Mouse (Mus musculus): ENCODE data around the gene Kdm5a. TPM values are rescaled to one million over a fixed set of nuclear protein-coding genes. Genes with fewer than 3 reads are reported as not detected.

The Kdm5a gene
- polyA plus RNA-seq, 1 experiment, result 69.1 TPM

- H3K4me1 ChIP-seq (ENCODE audit: control insufficient read depth, insufficient read depth, low read length), result no peaks in the 10 kb centered on the region
- H3K27ac ChIP-seq (ENCODE audit: insufficient read depth, low read depth, low read length), result no peak overlapping the region
- WGBS, result 30% methylated on average over 5 of the region's 5 CpGs
- H3K4me3 ChIP-seq (ENCODE audit: insufficient read depth, low read depth, low read length), result no peak overlapping the region
- TF ChIP-seq CTCF (IDR thresholded peaks at IDR 0.05; ENCODE audit: insufficient read depth, low read depth, low read length) (no peak), POLR2A (IDR thresholded peaks at IDR 0.05; ENCODE audit: insufficient read depth, low read depth, low read length) (no peak)
Observed at GRCm38 (mm10) chr6:120356478-120356877, 7.4 kb upstream of the Kdm5a start.

GRCm38 (mm10) chr6:120356951-120357945, 6.7 kb upstream of the Kdm5a start:
- H3K27ac ChIP-seq (ENCODE audit: insufficient read depth, low read depth, low read length), result no peak overlapping the region
- no peaks in the 10 kb centered on the region for H3K4me1 ChIP-seq (ENCODE audit: control insufficient read depth, insufficient read depth, low read length)
- TF ChIP-seq POLR2A (IDR thresholded peaks at IDR 0.05; ENCODE audit: insufficient read depth, low read depth, low read length) (no peak), CTCF (IDR thresholded peaks at IDR 0.05; ENCODE audit: insufficient read depth, low read depth, low read length) (no peak)
- under 1% methylated on average over 31 of the region's 31 CpGs for WGBS
- peak overlapping the region; percentile 39 for H3K4me3 ChIP-seq (ENCODE audit: insufficient read depth, low read depth, low read length)

- Histone ChIP-seq H3K27ac (ENCODE audit: insufficient read depth, low read depth, low read length) (no peak overlapping the region), H3K4me1 (ENCODE audit: control insufficient read depth, insufficient read depth, low read length) (peaks cover 2% of the 10 kb centered on the region; the same call in 1 of the 2 replicates), H3K4me3 (ENCODE audit: insufficient read depth, low read depth, low read length) (no peak overlapping the region)
- TF ChIP-seq CTCF (IDR thresholded peaks at IDR 0.05; ENCODE audit: insufficient read depth, low read depth, low read length), result no peak
- TF ChIP-seq POLR2A (IDR thresholded peaks at IDR 0.05; ENCODE audit: insufficient read depth, low read depth, low read length), result no peak
- WGBS, result 96% methylated on average over 2 of the region's 2 CpGs
Observed at GRCm38 (mm10) chr6:120362124-120362523, 1.8 kb upstream of the Kdm5a start.

- H3K4me3 ChIP-seq (ENCODE audit: insufficient read depth, low read depth, low read length), result peak overlapping the region; percentile 61
- WGBS, result 20% methylated on average over 15 of the region's 15 CpGs
- no peak for TF ChIP-seq CTCF (IDR thresholded peaks at IDR 0.05; ENCODE audit: insufficient read depth, low read depth, low read length)
- TF ChIP-seq POLR2A (IDR thresholded peaks at IDR 0.05; ENCODE audit: insufficient read depth, low read depth, low read length), result no peak
- peak overlapping the region; percentile 88 for H3K27ac ChIP-seq (ENCODE audit: insufficient read depth, low read depth, low read length)
- peaks cover 2% of the 10 kb centered on the region; the same call in 1 of the 2 replicates for H3K4me1 ChIP-seq (ENCODE audit: control insufficient read depth, insufficient read depth, low read length)
Observed at GRCm38 (mm10) chr6:120362774-120363687, 893 bp upstream of the Kdm5a start.

GRCm38 (mm10) chr6:120364523-120364905, 590 bp downstream of the Kdm5a start:
- peak overlapping the region; percentile 87; the same call in 1 of the 2 replicates for H3K27ac ChIP-seq (ENCODE audit: insufficient read depth, low read depth, low read length)
- 0% methylated on average over 31 of the region's 31 CpGs for WGBS
- peak overlapping the region; percentile 61 for H3K4me3 ChIP-seq (ENCODE audit: insufficient read depth, low read depth, low read length)
- H3K4me1 ChIP-seq (ENCODE audit: control insufficient read depth, insufficient read depth, low read length), result peaks cover 2% of the 10 kb centered on the region; the same call in 1 of the 2 replicates
- no peak for TF ChIP-seq POLR2A (IDR thresholded peaks at IDR 0.05; ENCODE audit: insufficient read depth, low read depth, low read length)
- TF ChIP-seq CTCF (IDR thresholded peaks at IDR 0.05; ENCODE audit: insufficient read depth, low read depth, low read length), result no peak

- Histone ChIP-seq H3K4me1 (ENCODE audit: control insufficient read depth, insufficient read depth, low read length) (peaks cover 2% of the 10 kb centered on the region; the same call in 1 of the 2 replicates), H3K27ac (ENCODE audit: insufficient read depth, low read depth, low read length) (no peak overlapping the region), H3K4me3 (ENCODE audit: insufficient read depth, low read depth, low read length) (peak overlapping the region; percentile 61)
- no peak for TF ChIP-seq POLR2A (IDR thresholded peaks at IDR 0.05; ENCODE audit: insufficient read depth, low read depth, low read length)
- TF ChIP-seq CTCF (IDR thresholded peaks at IDR 0.05; ENCODE audit: insufficient read depth, low read depth, low read length), result no peak
- 3% methylated on average over 15 of the region's 15 CpGs for WGBS
Observed at GRCm38 (mm10) chr6:120365051-120365450, 1.1 kb downstream of the Kdm5a start.

- no peaks in the 10 kb centered on the region for H3K4me1 ChIP-seq (ENCODE audit: control insufficient read depth, insufficient read depth, low read length)
- WGBS, result 84% methylated on average over 2 of the region's 2 CpGs
- H3K4me3 ChIP-seq (ENCODE audit: insufficient read depth, low read depth, low read length), result no peak overlapping the region
- H3K27ac ChIP-seq (ENCODE audit: insufficient read depth, low read depth, low read length), result no peak overlapping the region
- no peak for TF ChIP-seq POLR2A (IDR thresholded peaks at IDR 0.05; ENCODE audit: insufficient read depth, low read depth, low read length)
- TF ChIP-seq CTCF (IDR thresholded peaks at IDR 0.05; ENCODE audit: insufficient read depth, low read depth, low read length), result no peak
Observed at GRCm38 (mm10) chr6:120376736-120377135, 12.8 kb downstream of the Kdm5a start.

GRCm38 (mm10) chr6:120390054-120390453, 26.1 kb downstream of the Kdm5a start:
- 90% methylated on average over 3 of the region's 3 CpGs for WGBS
- TF ChIP-seq POLR2A (IDR thresholded peaks at IDR 0.05; ENCODE audit: insufficient read depth, low read depth, low read length) (no peak), CTCF (IDR thresholded peaks at IDR 0.05; ENCODE audit: insufficient read depth, low read depth, low read length) (no peak)
- H3K4me1 ChIP-seq (ENCODE audit: control insufficient read depth, insufficient read depth, low read length), result no peaks in the 10 kb centered on the region
- H3K4me3 ChIP-seq (ENCODE audit: insufficient read depth, low read depth, low read length), result no peak overlapping the region
- H3K27ac ChIP-seq (ENCODE audit: insufficient read depth, low read depth, low read length), result no peak overlapping the region

Data from olfactory bulb, adult 2 months (tissue).